Mouse (Mus musculus): ENCODE results near the gene Frat1. TPM values are rescaled to one million over a fixed set of nuclear protein-coding genes. Genes with fewer than 3 reads are reported as not detected.

The Frat1 gene
- polyA plus RNA-seq, 1 experiment from 2014 or later: 2.2 TPM

DNA sequence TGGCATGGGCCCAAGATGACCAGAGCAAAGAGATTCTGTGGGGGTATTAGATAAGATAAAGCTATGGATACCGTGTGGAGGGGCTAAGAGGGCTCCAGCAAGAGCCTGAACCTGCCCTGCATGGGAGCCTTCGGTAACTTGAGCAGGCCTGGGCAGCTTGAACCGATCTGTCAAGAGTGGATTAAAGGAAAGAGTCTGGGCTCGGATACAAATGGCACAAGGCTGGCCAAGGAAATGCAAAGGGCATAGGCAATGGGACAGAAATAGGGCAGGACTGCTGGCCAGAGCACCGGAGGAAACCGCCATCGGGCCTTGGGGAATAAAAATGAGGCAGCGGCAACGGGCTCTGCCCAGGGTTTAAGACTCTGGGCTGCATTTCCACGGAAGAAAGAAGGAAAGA is 12.4 kb upstream of the Frat1 start:
- ATAC-seq (ENCODE audit: extremely low read depth, insufficient number of reproducible peaks, low FRiP score, low TSS enrichment): no peak
- Histone ChIP-seq H3K36me3 (no peaks in the 10 kb centered on the region), H3K4me3 (no peak overlapping the region), H3K27ac (replicated peaks) (peak overlapping the region; percentile 24; the same call in 1 of the 2 replicates), H3K9me3 (no peaks in the 10 kb centered on the region), H3K9ac (0 out of 2 replicates have a peak overlapping the region, but pooled peaks have one; percentile 34), H3K4me2 (peak overlapping the region; percentile 4; the same call in 1 of the 2 replicates), H3K4me1 (peaks cover 11% of the 10 kb centered on the region), H3K27me3 (replicated peaks) (no peaks in the 10 kb centered on the region)
- 36% methylated on average over 10 of the region's 10 CpGs for WGBS

DNA sequence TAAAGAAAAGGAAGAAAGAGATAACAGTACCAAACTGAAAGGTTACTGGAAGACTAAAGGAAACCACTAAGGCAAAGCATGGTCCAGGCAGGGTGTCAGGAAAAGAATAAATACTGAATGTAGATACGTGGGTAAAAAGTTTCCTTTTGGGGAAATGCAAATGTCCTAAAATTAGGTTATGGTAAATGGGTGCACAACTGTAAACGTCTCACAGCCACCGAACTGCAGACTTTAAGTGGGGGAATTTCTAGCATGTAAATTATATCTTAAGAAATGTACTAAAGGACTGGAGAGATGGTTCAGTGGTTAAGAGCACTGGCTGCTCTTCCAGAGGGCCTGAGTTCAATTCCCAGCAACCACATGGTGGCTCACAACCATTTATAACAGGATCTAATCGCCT is 11.0 kb upstream of the Frat1 start:
- H3K27ac ChIP-seq (replicated peaks): no peak overlapping the region
- peaks cover 11% of the 10 kb centered on the region for H3K4me1 ChIP-seq
- no peak for ATAC-seq (ENCODE audit: extremely low read depth, insufficient number of reproducible peaks, low FRiP score, low TSS enrichment)
- H3K27me3 ChIP-seq (replicated peaks): no peaks in the 10 kb centered on the region
- H3K9me3 ChIP-seq: no peaks in the 10 kb centered on the region
- H3K36me3 ChIP-seq: no peaks in the 10 kb centered on the region
- H3K9ac ChIP-seq: no peak overlapping the region
- no peak overlapping the region for H3K4me3 ChIP-seq
- WGBS: 82% methylated on average over 4 of the region's 4 CpGs
- H3K4me2 ChIP-seq: no peak overlapping the region

DNA sequence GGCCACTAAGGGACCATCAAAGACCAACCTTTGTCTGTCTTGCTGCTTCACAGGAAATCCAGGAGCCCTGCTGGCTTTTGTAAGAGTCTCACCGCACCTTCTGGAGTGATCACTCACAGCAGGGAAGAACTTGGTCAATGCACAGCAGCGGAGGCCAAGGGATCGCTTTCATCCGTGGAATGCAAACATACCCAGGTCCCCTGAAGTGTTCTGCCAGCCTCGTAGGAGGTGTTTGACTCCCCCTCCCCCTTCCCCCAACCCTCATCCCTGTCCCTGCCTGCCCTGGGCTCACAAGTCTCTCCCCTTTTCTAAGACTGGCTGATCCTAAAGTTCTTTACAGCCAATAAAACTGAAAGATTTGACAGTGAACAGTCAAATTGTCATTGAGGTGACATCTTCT is 8.3 kb upstream of the Frat1 start:
- no peak overlapping the region for H3K27ac ChIP-seq (replicated peaks)
- H3K9ac ChIP-seq: no peak overlapping the region
- no peaks in the 10 kb centered on the region for H3K9me3 ChIP-seq
- peaks cover 11% of the 10 kb centered on the region for H3K4me1 ChIP-seq
- no peak for ATAC-seq (ENCODE audit: extremely low read depth, insufficient number of reproducible peaks, low FRiP score, low TSS enrichment)
- no peak overlapping the region for H3K4me2 ChIP-seq
- no peak overlapping the region for H3K4me3 ChIP-seq
- WGBS: 14% methylated on average over 5 of the region's 5 CpGs
- no peaks in the 10 kb centered on the region for H3K36me3 ChIP-seq
- H3K27me3 ChIP-seq (replicated peaks): no peaks in the 10 kb centered on the region

DNA sequence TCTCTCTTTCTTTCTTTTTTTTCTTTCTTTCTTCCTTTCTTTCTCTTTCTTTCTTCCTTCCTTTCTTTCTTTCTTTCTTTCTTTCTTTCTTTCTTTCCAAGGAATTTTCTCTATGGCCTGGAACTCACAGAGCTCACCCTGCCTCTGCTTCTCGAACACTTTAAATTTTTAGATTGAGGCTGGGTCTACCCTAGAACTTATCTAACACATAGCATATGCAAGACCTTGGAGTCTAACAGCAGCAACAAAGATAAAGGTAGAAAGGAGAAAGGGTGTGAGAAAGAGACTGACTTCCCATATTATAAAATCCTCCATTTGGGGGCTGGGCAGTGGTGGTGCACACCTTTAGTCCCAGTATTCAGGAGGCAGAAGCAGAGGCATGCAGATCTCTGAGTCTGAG is 7.2 kb upstream of the Frat1 start:
- WGBS: 63% methylated on average over 1 of the region's 1 CpGs

DNA sequence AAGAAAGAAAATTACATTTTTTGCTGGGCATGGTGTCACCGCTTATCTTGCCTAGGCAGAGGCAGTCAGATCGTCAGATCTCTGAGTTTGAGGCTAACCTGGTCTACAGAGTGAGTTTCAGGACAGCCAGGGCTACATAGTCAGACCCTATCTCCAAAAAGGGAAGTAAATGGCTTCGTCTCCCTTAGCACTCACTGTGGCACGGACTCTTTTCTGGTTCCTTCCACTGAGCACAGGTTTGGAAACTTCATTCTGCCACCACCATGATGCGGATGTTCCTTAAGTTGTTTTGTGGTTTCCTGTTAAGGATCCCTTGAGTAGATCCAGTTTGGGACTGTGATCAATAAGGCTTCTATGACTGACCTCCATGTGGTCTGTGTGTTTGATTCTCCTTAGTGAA is 4.8 kb upstream of the Frat1 start:
- Histone ChIP-seq H3K4me2 (no peak overlapping the region), H3K4me3 (no peak overlapping the region), H3K9me3 (no peaks in the 10 kb centered on the region), H3K4me1 (peaks cover 3% of the 10 kb centered on the region; the same call in 1 of the 2 replicates), H3K27me3 (replicated peaks) (no peaks in the 10 kb centered on the region), H3K27ac (replicated peaks) (no peak overlapping the region), H3K36me3 (no peaks in the 10 kb centered on the region), H3K9ac (no peak overlapping the region)
- WGBS: 77% methylated on average over 5 of the region's 5 CpGs
- no peak for ATAC-seq (ENCODE audit: extremely low read depth, insufficient number of reproducible peaks, low FRiP score, low TSS enrichment)

More for the DNA sequence above, 7.2 kb upstream of the Frat1 start:
- peaks cover 3% of the 10 kb centered on the region for H3K4me1 ChIP-seq
- no peak for ATAC-seq (ENCODE audit: extremely low read depth, insufficient number of reproducible peaks, low FRiP score, low TSS enrichment)
- no peak overlapping the region for H3K4me2 ChIP-seq
- no peaks in the 10 kb centered on the region for H3K27me3 ChIP-seq (replicated peaks)
- no peak overlapping the region for H3K9ac ChIP-seq
- no peak overlapping the region for H3K27ac ChIP-seq (replicated peaks)
- no peaks in the 10 kb centered on the region for H3K36me3 ChIP-seq
- no peak overlapping the region for H3K4me3 ChIP-seq
- H3K9me3 ChIP-seq: no peaks in the 10 kb centered on the region

DNA sequence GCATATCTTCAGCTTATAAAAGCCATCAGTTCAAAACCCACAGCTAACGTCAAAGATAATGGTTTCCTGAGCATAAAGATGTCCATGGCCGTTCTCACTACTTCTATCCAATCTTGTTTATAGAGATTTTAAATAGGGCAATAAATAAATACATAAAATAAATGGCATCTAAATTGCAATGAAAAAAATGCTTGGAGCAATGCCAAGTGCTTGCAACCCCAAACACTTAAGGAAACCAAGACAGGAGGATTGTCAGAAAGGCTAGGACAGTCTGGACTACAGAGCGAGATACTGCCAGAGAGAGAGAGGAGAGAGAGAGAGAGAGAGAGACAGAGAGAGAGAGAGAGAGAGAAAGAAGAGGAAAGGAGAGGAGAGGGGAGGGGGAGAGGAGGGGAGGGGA is 3.2 kb upstream of the Frat1 start:
- 77% methylated on average over 3 of the region's 3 CpGs for WGBS
- peaks cover 2% of the 10 kb centered on the region for H3K27me3 ChIP-seq (replicated peaks)
- no peaks in the 10 kb centered on the region for H3K36me3 ChIP-seq
- no peak for ATAC-seq (ENCODE audit: extremely low read depth, insufficient number of reproducible peaks, low FRiP score, low TSS enrichment)
- no peak overlapping the region for H3K9ac ChIP-seq
- no peak overlapping the region for H3K4me3 ChIP-seq
- H3K27ac ChIP-seq (replicated peaks): no peak overlapping the region
- H3K4me2 ChIP-seq: no peak overlapping the region
- no peaks in the 10 kb centered on the region for H3K9me3 ChIP-seq
- peaks cover 9% of the 10 kb centered on the region for H3K4me1 ChIP-seq

DNA sequence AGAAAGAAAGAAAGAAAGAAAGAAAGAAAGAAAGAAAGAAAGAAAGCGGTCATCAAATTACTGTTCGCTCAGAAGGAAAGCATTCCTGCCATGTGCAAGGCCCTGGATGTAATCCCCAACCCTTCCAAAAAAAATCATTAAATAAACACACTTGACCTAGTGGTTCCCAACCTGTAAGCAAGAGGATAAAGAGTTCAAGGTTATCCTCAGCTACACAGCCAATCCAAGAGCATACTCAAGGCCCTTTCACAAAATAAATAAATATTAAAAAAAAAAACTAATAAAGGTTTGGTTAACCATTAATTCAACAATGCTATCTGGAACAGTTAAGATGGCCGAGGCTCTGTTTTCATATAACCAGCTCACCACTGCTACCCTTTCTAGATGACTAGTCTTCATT is 829 bp upstream of the Frat1 start:
- H3K36me3 ChIP-seq: no peaks in the 10 kb centered on the region
- peaks cover 17% of the 10 kb centered on the region for H3K4me1 ChIP-seq
- peak overlapping the region; percentile 51; the same call in 1 of the 2 replicates for H3K9ac ChIP-seq
- peak overlapping the region; percentile 78 for H3K4me3 ChIP-seq
- no peak overlapping the region for H3K27ac ChIP-seq (replicated peaks)
- ATAC-seq (ENCODE audit: extremely low read depth, insufficient number of reproducible peaks, low FRiP score, low TSS enrichment): no peak
- WGBS: 75% methylated on average over 3 of the region's 3 CpGs
- H3K9me3 ChIP-seq: no peaks in the 10 kb centered on the region
- peak overlapping the region; percentile 99 for H3K4me2 ChIP-seq
- H3K27me3 ChIP-seq (replicated peaks): peaks cover 24% of the 10 kb centered on the region

DNA sequence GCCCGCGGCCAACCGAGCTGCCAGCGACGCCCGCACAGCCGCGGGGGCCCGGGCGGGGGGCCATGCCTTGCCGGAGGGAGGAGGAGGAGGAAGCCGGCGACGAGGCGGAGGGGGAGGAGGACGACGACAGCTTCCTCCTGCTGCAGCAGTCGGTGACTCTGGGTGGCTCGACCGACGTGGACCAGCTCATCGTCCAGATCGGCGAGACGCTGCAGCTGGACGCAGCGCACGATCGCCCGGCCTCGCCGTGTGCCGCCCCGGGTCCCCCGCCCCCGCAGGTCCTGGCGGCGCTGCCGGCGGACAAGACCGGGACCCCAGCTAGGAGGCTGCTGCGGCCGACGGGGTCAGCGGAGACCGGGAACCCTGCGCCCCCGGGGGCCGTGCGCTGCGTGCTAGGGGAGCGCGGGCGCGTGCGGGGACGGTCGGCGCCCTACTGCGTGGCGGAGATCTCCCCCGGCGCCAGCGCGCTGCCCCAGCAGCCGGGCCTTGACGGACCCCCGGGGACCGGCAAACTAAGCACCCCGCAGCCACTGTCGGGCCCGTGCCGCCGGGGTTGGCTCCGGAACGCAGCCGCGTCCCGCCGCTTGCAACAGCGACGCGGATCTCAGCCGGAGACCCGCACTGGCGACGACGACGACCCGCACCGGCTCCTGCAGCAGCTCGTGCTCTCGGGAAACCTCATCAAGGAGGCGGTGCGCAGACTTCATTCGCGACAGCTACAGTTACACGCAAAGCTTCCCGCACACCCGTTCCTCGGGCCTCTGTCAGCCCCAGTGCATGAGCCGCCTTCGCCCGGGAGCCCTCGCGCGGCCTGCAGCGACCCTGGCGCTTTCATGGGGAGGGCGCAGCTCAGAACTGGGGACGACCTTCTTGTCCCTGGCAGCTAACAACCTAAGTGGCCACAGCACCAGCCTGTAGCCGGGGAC is 599 bp downstream of the Frat1 start:
- peaks cover 24% of the 10 kb centered on the region for H3K27me3 ChIP-seq (replicated peaks)
- peak overlapping the region; percentile 86 for H3K9ac ChIP-seq
- H3K36me3 ChIP-seq: no peaks in the 10 kb centered on the region
- ATAC-seq (ENCODE audit: extremely low read depth, insufficient number of reproducible peaks, low FRiP score, low TSS enrichment): peak; percentile 55; the same call in 1 of the 2 replicates
- WGBS: under 1% methylated on average over 94 of the region's 112 CpGs
- H3K9me3 ChIP-seq: no peaks in the 10 kb centered on the region
- H3K4me3 ChIP-seq: peak overlapping the region; percentile 78
- H3K4me1 ChIP-seq: peaks cover 20% of the 10 kb centered on the region
- H3K4me2 ChIP-seq: peak overlapping the region; percentile 99
- peak overlapping the region; percentile 85 for H3K27ac ChIP-seq (replicated peaks)

DNA sequence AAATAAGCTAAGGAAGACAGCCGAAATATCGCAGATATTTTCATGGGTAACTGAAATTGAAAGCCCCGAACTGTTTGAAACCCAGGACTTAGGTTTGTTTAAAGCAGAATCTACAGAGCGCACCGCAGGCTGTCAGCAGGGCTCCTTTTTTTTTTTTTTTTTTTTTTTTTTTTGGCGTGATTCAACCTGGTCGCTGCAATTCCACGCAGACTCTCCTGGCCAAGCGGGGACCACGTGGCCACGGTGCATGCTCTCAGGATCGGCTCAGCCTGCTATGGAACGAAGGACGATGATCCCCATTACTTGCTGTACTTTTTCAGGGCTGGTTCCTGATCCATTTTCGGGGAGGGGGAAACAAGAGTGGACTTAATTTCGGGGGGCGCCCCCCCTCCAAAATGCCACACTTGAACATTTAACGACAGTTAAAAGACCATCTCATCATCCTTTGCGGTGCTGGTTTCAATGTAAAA is 1.4 kb downstream of the Frat1 start:
- ATAC-seq (ENCODE audit: extremely low read depth, insufficient number of reproducible peaks, low FRiP score, low TSS enrichment): no peak
- Histone ChIP-seq H3K9me3 (no peaks in the 10 kb centered on the region), H3K4me2 (peak overlapping the region; percentile 99), H3K36me3 (no peaks in the 10 kb centered on the region), H3K9ac (peak overlapping the region; percentile 86), H3K27me3 (replicated peaks) (peaks cover 24% of the 10 kb centered on the region), H3K4me3 (peak overlapping the region; percentile 78), H3K27ac (replicated peaks) (peak overlapping the region; percentile 85), H3K4me1 (peaks cover 28% of the 10 kb centered on the region)
- under 1% methylated on average over 19 of the region's 19 CpGs for WGBS

DNA sequence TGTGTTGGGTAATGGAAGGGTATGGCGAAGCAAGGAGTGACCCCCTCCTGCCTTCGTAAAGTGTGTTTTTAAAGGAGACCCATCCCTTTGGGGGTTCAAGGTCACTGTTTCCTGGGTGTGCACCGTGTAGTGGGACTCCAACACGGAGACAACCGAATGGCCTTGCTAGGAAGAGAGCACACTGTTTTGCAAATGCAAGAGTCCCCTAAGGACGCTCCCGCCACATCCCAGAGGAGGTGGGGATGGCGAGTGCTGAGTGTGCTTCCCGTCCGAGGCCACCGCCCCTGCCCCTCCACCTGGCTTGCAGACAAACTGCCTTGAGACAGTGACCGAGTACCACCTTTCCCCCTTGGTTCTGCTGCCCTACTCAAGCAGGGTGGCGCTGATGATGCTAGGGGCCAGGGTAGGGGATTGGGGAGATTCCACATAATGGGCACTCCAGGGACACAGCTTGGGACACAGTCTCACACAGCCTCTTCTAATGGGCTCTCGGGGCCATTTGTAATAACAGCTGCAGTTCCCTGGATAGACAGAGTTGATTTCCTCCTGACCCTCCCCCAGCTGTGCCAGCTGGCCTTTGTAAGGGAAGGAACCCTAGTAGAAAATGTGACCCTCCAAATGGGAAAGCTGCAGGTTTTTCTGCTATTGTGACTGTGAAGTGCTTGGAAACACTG is 2.1 kb downstream of the Frat1 start:
- WGBS: 14% methylated on average over 14 of the region's 14 CpGs
- Histone ChIP-seq H3K9ac (peak overlapping the region; percentile 86), H3K4me2 (peak overlapping the region; percentile 99), H3K4me1 (peaks cover 35% of the 10 kb centered on the region), H3K4me3 (peak overlapping the region; percentile 78), H3K36me3 (no peaks in the 10 kb centered on the region), H3K9me3 (no peaks in the 10 kb centered on the region), H3K27me3 (replicated peaks) (peaks cover 24% of the 10 kb centered on the region), H3K27ac (replicated peaks) (no peak overlapping the region)
- ATAC-seq (ENCODE audit: extremely low read depth, insufficient number of reproducible peaks, low FRiP score, low TSS enrichment): no peak

DNA sequence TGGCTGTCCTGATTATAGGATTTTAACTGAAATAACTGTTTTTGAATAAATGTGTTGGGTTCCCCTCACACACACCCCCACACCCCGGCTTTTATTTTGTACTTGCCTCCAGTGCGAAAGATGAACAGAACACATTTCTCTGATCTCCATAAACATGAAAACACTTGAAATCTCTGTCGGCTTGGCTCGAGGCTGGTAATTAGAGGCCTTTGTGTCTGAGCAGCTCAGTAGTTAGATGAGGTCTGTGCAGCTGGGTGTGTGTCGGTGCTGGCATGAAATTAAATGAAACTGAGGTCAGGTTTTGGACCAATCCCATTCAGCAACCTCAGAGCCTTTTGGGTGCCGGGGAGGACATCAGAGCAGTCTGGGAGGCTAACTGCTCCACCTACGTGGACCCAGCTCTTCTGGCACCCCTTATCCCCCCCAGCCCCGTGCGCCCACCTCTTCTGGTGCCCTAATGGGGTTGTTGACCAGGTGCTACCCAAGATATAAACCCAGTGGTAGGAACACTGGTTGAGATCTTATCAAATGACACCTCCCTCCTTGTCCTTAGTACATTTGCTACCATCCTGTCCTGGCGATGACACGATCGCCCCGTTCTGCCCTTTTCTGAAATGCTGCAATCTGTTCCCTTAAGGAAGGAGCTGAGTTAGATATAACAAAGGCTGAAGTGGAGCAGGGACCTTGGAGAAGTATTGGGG is 2.9 kb downstream of the Frat1 start:
- H3K9ac ChIP-seq: no peak overlapping the region
- no peak for ATAC-seq (ENCODE audit: extremely low read depth, insufficient number of reproducible peaks, low FRiP score, low TSS enrichment)
- H3K4me2 ChIP-seq: peak overlapping the region; percentile 99
- no peak overlapping the region; the same call in 1 of the 2 replicates for H3K4me3 ChIP-seq
- no peak overlapping the region for H3K27ac ChIP-seq (replicated peaks)
- H3K4me1 ChIP-seq: peaks cover 43% of the 10 kb centered on the region
- WGBS: 74% methylated on average over 13 of the region's 13 CpGs
- H3K27me3 ChIP-seq (replicated peaks): peaks cover 24% of the 10 kb centered on the region
- no peaks in the 10 kb centered on the region for H3K36me3 ChIP-seq
- H3K9me3 ChIP-seq: no peaks in the 10 kb centered on the region
